Mouse (Mus musculus) retina, postnatal 1 day (tissue): ENCODE measurements around the gene Oxa1l.

ENCODE experiments used
- DNase-seq: peaks from one replicate; pipeline ENCODE4 v3.0.0-alpha.2; 2012

Gene Oxa1l

DNA sequence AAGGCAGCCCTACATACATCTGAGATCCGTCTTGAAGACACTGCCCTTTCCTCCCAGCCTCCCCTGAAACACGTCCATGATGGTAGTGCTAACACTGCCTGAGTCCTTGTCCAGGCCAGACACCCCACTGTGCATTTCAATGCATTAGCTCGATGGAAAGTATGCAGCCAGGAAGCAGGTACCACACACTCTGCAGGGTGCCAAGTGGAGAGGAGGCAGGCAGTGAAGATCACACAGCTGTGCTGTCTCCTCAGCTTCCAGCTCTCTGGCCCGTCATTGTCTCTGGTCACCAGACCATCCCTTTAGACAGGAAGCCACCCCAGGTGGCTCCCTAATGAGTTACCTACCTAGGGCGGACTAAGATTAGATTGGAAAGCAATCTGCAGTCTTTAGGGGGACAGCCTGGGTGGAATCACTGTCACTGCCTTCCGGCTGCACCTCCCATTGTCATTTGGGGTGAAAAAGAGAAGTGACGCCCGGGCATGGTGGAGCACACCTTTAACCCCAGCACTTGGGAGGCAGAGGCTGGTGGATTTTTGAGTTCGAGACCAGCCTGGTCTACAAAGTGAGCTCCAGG, 51.5 kb downstream of the Oxa1l start:
- DNase-seq, result no peak

- DNase-seq, result peak; percentile 82
These were observed 52.1 kb downstream of the Oxa1l start for GRCm38 (mm10) chr14:54412629-54413170.

- DNase-seq, result no peak
These were observed 53.5 kb downstream of the Oxa1l start for GRCm38 (mm10) chr14:54413877-54414700.

GRCm38 (mm10) chr14:54415241-54416020, 54.8 kb downstream of the Oxa1l start:
- no peak for DNase-seq

GRCm38 (mm10) chr14:54416229-54416775, 55.7 kb downstream of the Oxa1l start:
- DNase-seq, result no peak

GRCm38 (mm10) chr14:54416830-54417229, 56.2 kb downstream of the Oxa1l start:
- no peak for DNase-seq

DNA sequence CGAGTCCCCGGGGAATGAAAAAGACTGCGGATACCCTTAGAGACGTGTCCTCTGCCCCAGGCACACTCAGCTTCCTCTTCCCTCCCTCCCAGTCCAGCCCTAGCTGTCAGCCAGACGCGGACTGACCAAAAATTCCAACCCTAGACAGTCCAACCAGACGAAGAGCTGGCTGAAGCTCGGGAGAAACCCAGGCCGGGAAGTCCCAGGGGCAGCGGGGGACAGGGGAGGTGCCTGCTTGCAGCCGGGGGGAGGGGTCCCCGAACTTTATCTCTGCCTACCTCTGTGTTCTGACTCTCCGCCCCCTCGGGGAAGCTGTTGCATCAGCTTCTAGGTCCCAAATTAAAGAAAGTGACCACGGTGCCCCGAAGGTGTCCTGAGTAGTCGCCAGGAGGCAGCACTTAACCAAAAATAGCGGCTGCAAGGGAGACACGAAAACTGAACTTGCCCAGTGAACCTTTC, 57.0 kb downstream of the Oxa1l start, which contains the start of gene Slc7a7:
Gene Slc7a7 (minus strand): TSS at position 158 of the 459 bp plus-strand sequence.
- peak; percentile 61 for DNase-seq
